Mouse (Mus musculus) stomach, postnatal 0 days (tissue): ENCODE data around the gene Tfap4.

ENCODE experiments used
- CTCF ChIP-seq: IDR thresholded peaks from 2 replicates; pipeline ENCODE4 v1.5.1; 2016; ENCODE audit warnings: antibody characterized with exemption, low read depth, mild to moderate bottlenecking, moderate library complexity
- EP300 ChIP-seq: optimal IDR thresholded peaks from 2 replicates; pipeline ENCODE3; 2016; ENCODE audit warnings: antibody characterized with exemption

DNA sequence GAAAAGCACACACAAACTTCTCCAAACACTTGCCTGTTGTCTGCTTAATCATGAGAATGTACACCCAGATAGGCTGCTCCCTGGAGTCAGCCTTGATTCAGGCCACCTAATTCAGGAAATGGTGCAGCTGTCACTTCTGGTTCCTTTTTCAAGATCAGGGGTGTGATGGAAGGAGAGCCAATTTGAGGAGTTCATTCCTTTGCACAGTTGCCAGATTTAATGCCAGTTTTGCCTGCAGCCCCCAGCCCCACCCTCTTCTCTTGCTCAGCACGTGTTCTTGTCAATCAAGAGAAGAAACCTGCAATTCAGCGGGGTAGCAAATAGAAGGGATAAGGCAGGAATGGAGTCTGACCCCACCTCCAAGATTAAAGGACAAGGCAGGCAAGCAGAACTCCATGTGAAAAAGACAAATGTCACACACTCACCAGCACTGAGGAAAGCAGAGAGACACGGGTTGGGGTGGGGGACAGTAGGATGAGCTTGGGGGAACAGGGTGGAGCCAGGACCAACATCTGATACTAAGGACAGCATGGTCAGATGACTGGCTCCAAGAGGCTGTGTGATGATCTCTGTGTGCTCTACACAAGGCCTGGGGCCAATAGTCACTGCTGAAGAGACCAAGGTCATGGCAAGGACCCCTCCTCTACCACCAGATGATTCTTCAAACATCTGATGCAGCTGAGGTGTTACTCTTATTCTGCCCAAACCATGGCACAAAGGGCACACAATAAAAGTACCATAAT is 21.9 kb downstream of the Tfap4 start:
- no peak for TF ChIP-seq CTCF
- no peak for TF ChIP-seq EP300
